Mouse (Mus musculus) liver, embryonic 11.5 days (tissue): ENCODE results near the gene Oxt. TPM values are rescaled to one million over a fixed set of nuclear protein-coding genes. Genes with fewer than 3 reads are reported as not detected.

ENCODE experiments used
- ATAC-seq: fragments of 200-750 bp; cut with Nextera tagmentation; replicated peaks from 2 replicates; pipeline ENCODE4 v1.8.0; 2017; ENCODE audit warnings: moderate number of reproducible peaks, mild to moderate bottlenecking, moderate TSS enrichment, moderate library complexity; ENCODE audit not compliant: low FRiP score
- DNase-seq: peaks from one replicate; pipeline ENCODE4 v3.0.0-alpha.2; 2017; ENCODE audit warnings: low spot score
- H3K27ac ChIP-seq: fragments of 300-500 bp; sonication (generic); 2 replicates; pipeline ENCODE4 v1.5.1; 2014; ENCODE audit warnings: mild to moderate bottlenecking, low read depth, low read length, control low read depth
- H3K27me3 ChIP-seq: fragments of 300-500 bp; sonication (generic); replicated peaks from 2 replicates; pipeline ENCODE4 v1.6.1; 2014; ENCODE audit warnings: low read length, mixed read lengths; ENCODE audit not compliant: control insufficient read depth, insufficient read depth
- H3K36me3 ChIP-seq: fragments of 300-500 bp; sonication (generic); 2 replicates; pipeline ENCODE4 v1.6.1; 2014; ENCODE audit warnings: mild to moderate bottlenecking, low read length, moderate library complexity, mixed read lengths; ENCODE audit not compliant: control insufficient read depth, insufficient read depth
- H3K4me1 ChIP-seq: fragments of 300-500 bp; sonication (generic); replicated peaks from 2 replicates; pipeline ENCODE4 v1.6.1; 2014; ENCODE audit warnings: low read length, mixed read lengths; ENCODE audit not compliant: control insufficient read depth, insufficient read depth
- H3K4me2 ChIP-seq: fragments of 300-500 bp; sonication (generic); 2 replicates; pipeline ENCODE4 v1.6.1; 2014; ENCODE audit warnings: mild to moderate bottlenecking, control low read depth, moderate library complexity
- H3K4me3 ChIP-seq: fragments of 300-500 bp; sonication (generic); 2 replicates; pipeline ENCODE4 v1.5.1; 2014; ENCODE audit warnings: low read depth, low read length, control low read depth
- H3K9ac ChIP-seq: fragments of 300-500 bp; sonication (generic); 2 replicates; pipeline ENCODE4 v1.6.1; 2014; ENCODE audit warnings: low read depth, low read length, control low read depth
- H3K9me3 ChIP-seq: fragments of 300-500 bp; sonication (generic); 2 replicates; pipeline ENCODE4 v1.6.1; 2016; ENCODE audit warnings: low read length, inconsistent platforms, mixed read lengths; ENCODE audit not compliant: control insufficient read depth
- WGBS: fragments of 180-500 bp; shearing (Covaris S2); extraction: QIAGEN DNeasy Blood & Tissue Kit; methylation state at CpG from one replicate; pipeline ENCODE4 v1.1.7; 2014; 5-methylcytosine and 5-hydroxymethylcytosine counted together
- polyA plus RNA-seq: library from polyadenylated mRNA; unstranded; fragments of >200 nt; fragmentation: Nextera tagmentation; extraction: Ambion mirVana; gene quantifications from 2 replicates; pipeline ENCODE4 v1.2.1, GENCODE M21; 2014

Oxt gene
- polyA plus RNA-seq, 1 experiment from 2014 or later: not detected

- no peaks in the 10 kb centered on the region; the same call in 1 of the 2 replicates for H3K4me1 ChIP-seq
- no peak for ATAC-seq
- 77% methylated on average over 10 of the region's 10 CpGs for WGBS
- no peak overlapping the region for H3K4me2 ChIP-seq
- no peak overlapping the region for H3K9ac ChIP-seq
- H3K27ac ChIP-seq: no peak overlapping the region
- peaks cover 42% of the 10 kb centered on the region for H3K27me3 ChIP-seq
- DNase-seq: no peak
- no peaks in the 10 kb centered on the region for H3K9me3 ChIP-seq
- no peaks in the 10 kb centered on the region for H3K36me3 ChIP-seq
- no peak overlapping the region for H3K4me3 ChIP-seq
Measured at GRCm38 (mm10) chr2:130583902-130584560, 8.1 kb downstream of the Oxt start.

GRCm38 (mm10) chr2:130586016-130586415 lies 10.0 kb downstream of the Oxt start:
- H3K4me1 ChIP-seq: no peaks in the 10 kb centered on the region
- peaks cover 4% of the 10 kb centered on the region; the same call in 1 of the 2 replicates for H3K36me3 ChIP-seq
- ATAC-seq: no peak
- no peak overlapping the region for H3K4me3 ChIP-seq
- no peak for DNase-seq
- no peaks in the 10 kb centered on the region for H3K9me3 ChIP-seq
- WGBS: 81% methylated on average over 6 of the region's 6 CpGs
- H3K4me2 ChIP-seq: no peak overlapping the region
- H3K27ac ChIP-seq: no peak overlapping the region
- H3K9ac ChIP-seq: no peak overlapping the region
- H3K27me3 ChIP-seq: peaks cover 22% of the 10 kb centered on the region

- no peak for ATAC-seq
- 50% methylated on average over 2 of the region's 2 CpGs for WGBS
- H3K4me2 ChIP-seq: no peak overlapping the region
- H3K36me3 ChIP-seq: peaks cover 11% of the 10 kb centered on the region; the same call in 1 of the 2 replicates
- no peak overlapping the region for H3K27ac ChIP-seq
- H3K9ac ChIP-seq: no peak overlapping the region
- H3K9me3 ChIP-seq: no peaks in the 10 kb centered on the region
- DNase-seq: no peak
- no peaks in the 10 kb centered on the region for H3K4me1 ChIP-seq
- H3K27me3 ChIP-seq: no peaks in the 10 kb centered on the region; the same call in 1 of the 2 replicates
- H3K4me3 ChIP-seq: no peak overlapping the region
Measured at GRCm38 (mm10) chr2:130588373-130588772, 12.4 kb downstream of the Oxt start.

GRCm38 (mm10) chr2:130589157-130589556 lies 13.2 kb downstream of the Oxt start:
- no peak overlapping the region for H3K4me3 ChIP-seq
- no peak for ATAC-seq
- DNase-seq: no peak
- H3K27ac ChIP-seq: no peak overlapping the region
- 88% methylated on average over 4 of the region's 4 CpGs for WGBS
- no peaks in the 10 kb centered on the region for H3K4me1 ChIP-seq
- no peak overlapping the region for H3K9ac ChIP-seq
- no peaks in the 10 kb centered on the region for H3K9me3 ChIP-seq
- H3K27me3 ChIP-seq: no peaks in the 10 kb centered on the region; the same call in 1 of the 2 replicates
- H3K36me3 ChIP-seq: peaks cover 11% of the 10 kb centered on the region; the same call in 1 of the 2 replicates
- H3K4me2 ChIP-seq: no peak overlapping the region

- peaks cover 11% of the 10 kb centered on the region; the same call in 1 of the 2 replicates for H3K36me3 ChIP-seq
- H3K27me3 ChIP-seq: no peaks in the 10 kb centered on the region
- no peak overlapping the region for H3K4me3 ChIP-seq
- no peaks in the 10 kb centered on the region for H3K9me3 ChIP-seq
- DNase-seq (no peak), ATAC-seq (no peak)
- H3K27ac ChIP-seq: no peak overlapping the region
- H3K9ac ChIP-seq: no peak overlapping the region
- H3K4me1 ChIP-seq: no peaks in the 10 kb centered on the region
- no peak overlapping the region for H3K4me2 ChIP-seq
- WGBS: 91% methylated on average over 2 of the region's 2 CpGs
Measured at GRCm38 (mm10) chr2:130589761-130590160, 13.8 kb downstream of the Oxt start.

GRCm38 (mm10) chr2:130591016-130591415 lies 15.0 kb downstream of the Oxt start:
- DNase-seq: no peak
- Histone ChIP-seq H3K4me2 (no peak overlapping the region), H3K36me3 (peaks cover 17% of the 10 kb centered on the region; the same call in 1 of the 2 replicates), H3K9ac (no peak overlapping the region), H3K27ac (no peak overlapping the region), H3K27me3 (no peaks in the 10 kb centered on the region), H3K4me1 (peaks cover 5% of the 10 kb centered on the region), H3K9me3 (no peaks in the 10 kb centered on the region), H3K4me3 (no peak overlapping the region)
- 89% methylated on average over 2 of the region's 2 CpGs for WGBS
- ATAC-seq: no peak

GRCm38 (mm10) chr2:130595596-130595995 lies 19.6 kb downstream of the Oxt start:
- Histone ChIP-seq H3K9me3 (no peaks in the 10 kb centered on the region), H3K27me3 (no peaks in the 10 kb centered on the region), H3K4me2 (no peak overlapping the region), H3K36me3 (peaks cover 30% of the 10 kb centered on the region; the same call in 1 of the 2 replicates), H3K4me3 (no peak overlapping the region), H3K9ac (no peak overlapping the region), H3K27ac (no peak overlapping the region), H3K4me1 (peaks cover 6% of the 10 kb centered on the region)
- 61% methylated on average over 1 of the region's 1 CpGs for WGBS
- DNase-seq (no peak), ATAC-seq (no peak)

- peaks cover 23% of the 10 kb centered on the region; the same call in 1 of the 2 replicates for H3K36me3 ChIP-seq
- no peak overlapping the region for H3K9ac ChIP-seq
- H3K9me3 ChIP-seq: no peaks in the 10 kb centered on the region
- no peaks in the 10 kb centered on the region for H3K27me3 ChIP-seq
- peaks cover 6% of the 10 kb centered on the region for H3K4me1 ChIP-seq
- H3K27ac ChIP-seq: no peak overlapping the region
- DNase-seq (no peak), ATAC-seq (peak; percentile 57)
- H3K4me2 ChIP-seq: no peak overlapping the region
- 20% methylated on average over 1 of the region's 1 CpGs for WGBS
- no peak overlapping the region for H3K4me3 ChIP-seq
Measured at GRCm38 (mm10) chr2:130597601-130598010, 21.6 kb downstream of the Oxt start.

- H3K9me3 ChIP-seq: no peaks in the 10 kb centered on the region
- no peak overlapping the region for H3K27ac ChIP-seq
- peaks cover 6% of the 10 kb centered on the region for H3K4me1 ChIP-seq
- ATAC-seq: no peak
- 57% methylated on average over 3 of the region's 3 CpGs for WGBS
- no peak overlapping the region for H3K4me3 ChIP-seq
- H3K4me2 ChIP-seq: no peak overlapping the region
- no peak overlapping the region for H3K9ac ChIP-seq
- peaks cover 27% of the 10 kb centered on the region for H3K36me3 ChIP-seq
- no peaks in the 10 kb centered on the region for H3K27me3 ChIP-seq
- no peak for DNase-seq
Measured at GRCm38 (mm10) chr2:130598399-130598798, 22.4 kb downstream of the Oxt start.
